Mouse (Mus musculus) G1E (cell line): ENCODE data around the gene Bbox1. TPM values are rescaled to one million over a fixed set of nuclear protein-coding genes. Genes with fewer than 3 reads are reported as not detected.

Experiments used
- ATAC-seq: 2 replicates; pipeline ENCODE4 v1.8.0; 2016; ENCODE audit warnings: mild to moderate bottlenecking; ENCODE audit not compliant: insufficient number of reproducible peaks, poor library complexity, low FRiP score, severe bottlenecking; ENCODE audit errors: extremely low read depth
- DNase-seq: peaks from one replicate; pipeline ENCODE4 v3.0.0; 2012; ENCODE audit warnings: low spot score
- H3K27me3 ChIP-seq: 2 replicates; pipeline ENCODE4 v1.6.1; 2012; ENCODE audit warnings: mild to moderate bottlenecking, low read length, inconsistent platforms; ENCODE audit not compliant: insufficient read depth
- H3K36me3 ChIP-seq: replicated peaks from 2 replicates; pipeline ENCODE3; 2012; ENCODE audit warnings: mild to moderate bottlenecking, inconsistent platforms
- H3K4me1 ChIP-seq: 2 replicates; pipeline ENCODE4 v1.6.1; 2012; ENCODE audit warnings: low read depth, low read length, inconsistent platforms, mixed read lengths; ENCODE audit not compliant: insufficient read depth
- H3K4me3 ChIP-seq: 2 replicates; pipeline ENCODE4 v1.5.1; 2012; ENCODE audit warnings: low read depth, mild to moderate bottlenecking, inconsistent platforms, low read length, moderate library complexity, mixed read lengths
- H3K9me3 ChIP-seq: replicated peaks from 2 replicates; pipeline ENCODE4 v1.6.1; 2012; ENCODE audit warnings: inconsistent platforms
- CTCF ChIP-seq: IDR thresholded peaks from 2 replicates; pipeline ENCODE4 v1.5.1; 2012; ENCODE audit warnings: low read depth, low read length, inconsistent platforms, mixed read lengths
- GATA1 ChIP-seq: IDR thresholded peaks from 2 replicates; pipeline ENCODE4 v1.6.1; 2012; ENCODE audit warnings: borderline replicate concordance, low read length, inconsistent platforms, mixed read lengths
- GATA2 ChIP-seq: IDR thresholded peaks from 2 replicates; pipeline ENCODE4 v1.6.1; 2012; ENCODE audit warnings: low read depth, low read length, inconsistent platforms, borderline replicate concordance
- POLR2AphosphoS5 ChIP-seq: IDR thresholded peaks from 2 replicates; pipeline ENCODE4 v1.6.1; 2012; ENCODE audit warnings: low read depth, low read length, inconsistent platforms; ENCODE audit not compliant: insufficient replicate concordance
- TAL1 ChIP-seq: conservative IDR thresholded peaks from 2 replicates; pipeline ENCODE4 v1.6.1; 2012; ENCODE audit warnings: low read depth, low read length, inconsistent platforms, mixed read lengths
- polyA plus RNA-seq: library from polyadenylated mRNA; stranded (reverse); fragments of >175 nt; gene quantifications from 2 replicates; pipeline ENCODE4 v1.2.3, GENCODE M21; 2012
- total RNA-seq, 2 experiments: library from RNA; stranded (forward) in 1 of 2; stranded (reverse) in 1 of 2; fragments of 200-1000 nt in 1 of 2; fragments of >200 nt in 1 of 2; fragmentation: Nextera tagmentation in 1 of 2; gene quantifications; 2 replicates each; pipeline ENCODE4 v1.2.3; 2014 to 2017

Bbox1 gene
- total and polyA plus RNA-seq, 3 experiments = 0.05 TPM; not detected in 2

- DNase-seq (no peak), ATAC-seq (no peak)
- H3K4me1 ChIP-seq = no peaks in the 10 kb centered on the region
- no peaks in the 10 kb centered on the region for H3K9me3 ChIP-seq
- H3K36me3 ChIP-seq = no peaks in the 10 kb centered on the region
- H3K4me3 ChIP-seq = no peak overlapping the region
- H3K27me3 ChIP-seq = no peaks in the 10 kb centered on the region
- no peak for TF ChIP-seq TAL1
- TF ChIP-seq GATA1 = no peak
- TF ChIP-seq GATA2 = no peak
- no peak for TF ChIP-seq CTCF
- TF ChIP-seq POLR2AphosphoS5 = no peak
These were observed 14.6 kb upstream of the Bbox1 start for GRCm38 (mm10) chr2:110328953-110329352.

- TF ChIP-seq GATA2 (no peak), POLR2AphosphoS5 (no peak), TAL1 (no peak), GATA1 (no peak), CTCF (no peak)
- Histone ChIP-seq H3K27me3 (no peaks in the 10 kb centered on the region), H3K9me3 (no peaks in the 10 kb centered on the region), H3K36me3 (no peaks in the 10 kb centered on the region), H3K4me3 (no peak overlapping the region), H3K4me1 (no peaks in the 10 kb centered on the region)
- DNase-seq = no peak
- ATAC-seq = no peak
These were observed 5.6 kb upstream of the Bbox1 start for GRCm38 (mm10) chr2:110319949-110320348.

- Histone ChIP-seq H3K4me1 (no peaks in the 10 kb centered on the region), H3K27me3 (no peaks in the 10 kb centered on the region), H3K36me3 (no peaks in the 10 kb centered on the region), H3K9me3 (no peaks in the 10 kb centered on the region), H3K4me3 (no peak overlapping the region)
- ATAC-seq = no peak
- DNase-seq = no peak
- TF ChIP-seq POLR2AphosphoS5 = no peak
- TF ChIP-seq GATA1 = no peak
- TF ChIP-seq GATA2 = no peak
- no peak for TF ChIP-seq CTCF
- TF ChIP-seq TAL1 = no peak
These were observed 4.9 kb upstream of the Bbox1 start for GRCm38 (mm10) chr2:110319266-110319665.

GRCm38 (mm10) chr2:110318719-110319118, 4.4 kb upstream of the Bbox1 start:
- DNase-seq (no peak), ATAC-seq (no peak)
- Histone ChIP-seq H3K27me3 (no peaks in the 10 kb centered on the region), H3K36me3 (no peaks in the 10 kb centered on the region), H3K4me1 (no peaks in the 10 kb centered on the region), H3K4me3 (no peak overlapping the region), H3K9me3 (no peaks in the 10 kb centered on the region)
- no peak for TF ChIP-seq GATA1

GRCm38 (mm10) chr2:110316116-110316883, 1.9 kb upstream of the Bbox1 start:
- Histone ChIP-seq H3K36me3 (no peaks in the 10 kb centered on the region), H3K4me1 (no peaks in the 10 kb centered on the region), H3K9me3 (no peaks in the 10 kb centered on the region), H3K27me3 (no peaks in the 10 kb centered on the region), H3K4me3 (no peak overlapping the region)
- TF ChIP-seq GATA1 (no peak), GATA2 (no peak), TAL1 (no peak), CTCF (no peak), POLR2AphosphoS5 (no peak)
- no peak for DNase-seq
- ATAC-seq = no peak

- H3K4me1 ChIP-seq = no peaks in the 10 kb centered on the region
- ATAC-seq (no peak), DNase-seq (no peak)
- H3K9me3 ChIP-seq = no peaks in the 10 kb centered on the region
- no peaks in the 10 kb centered on the region for H3K36me3 ChIP-seq
- no peak overlapping the region for H3K4me3 ChIP-seq
- no peak for TF ChIP-seq GATA2
- TF ChIP-seq CTCF = no peak
- TF ChIP-seq POLR2AphosphoS5 = no peak
- TF ChIP-seq TAL1 = no peak
- no peak for TF ChIP-seq GATA1
- H3K27me3 ChIP-seq = no peaks in the 10 kb centered on the region
These were observed 286 bp downstream of the Bbox1 start for GRCm38 (mm10) chr2:110314074-110314473.
